Mouse (Mus musculus): ENCODE data around the gene Tespa1.
"Not testable (repeated sequence)": the region's sequence is repeated elsewhere in the genome, so short reads cannot be mapped to it uniquely, and the experiment has no call there.

The Tespa1 gene

GRCm38 (mm10) chr10:130322637-130323036, at the start of gene Tespa1:
Gene Tespa1, plus strand, starts transcription at chr10:130322870.
- DNase-seq (ENCODE audit: low read depth, low spot score): no peak

DNA sequence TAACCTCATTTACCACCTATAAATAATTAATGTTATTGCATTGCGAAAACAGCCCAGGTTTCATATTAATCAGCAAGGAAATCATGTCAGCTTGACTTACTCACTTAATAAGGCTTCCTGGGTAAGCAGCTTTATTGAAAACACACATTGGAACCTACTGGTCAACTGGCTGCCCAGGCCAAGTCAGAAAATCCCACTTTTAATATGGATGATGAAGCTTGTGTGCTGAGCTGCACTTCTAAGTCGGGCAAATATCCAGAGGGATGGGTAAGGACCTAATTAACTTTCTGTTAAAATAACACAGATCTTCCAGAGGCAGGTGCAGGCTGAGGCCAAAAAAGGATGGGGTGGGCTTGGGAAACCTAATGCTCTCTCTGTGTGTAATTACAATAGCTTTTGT, 46.9 kb upstream of the Tespa1 start:
- DNase-seq (ENCODE audit: low read depth, low spot score): no peak

DNA sequence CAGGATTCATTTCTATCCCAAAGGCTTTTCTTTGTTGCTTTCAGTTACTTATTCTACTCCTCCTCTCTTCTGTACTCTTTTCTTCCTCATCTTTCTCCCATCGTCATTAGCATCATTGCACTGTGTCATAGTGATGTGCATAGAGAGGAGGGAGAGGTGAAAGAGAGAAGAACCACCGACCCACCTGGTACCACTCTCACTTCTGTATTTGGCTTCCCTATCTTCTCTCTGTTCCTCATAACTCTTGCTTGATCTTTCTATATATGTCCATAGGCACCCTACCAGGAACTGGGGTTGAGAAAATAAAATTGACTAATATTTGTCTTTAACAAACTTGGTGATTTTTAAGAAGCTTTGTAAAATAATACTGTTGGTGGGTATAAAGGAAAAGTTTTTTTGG, 46.2 kb upstream of the Tespa1 start:
- no peak for DNase-seq (ENCODE audit: low read depth, low spot score)

DNA sequence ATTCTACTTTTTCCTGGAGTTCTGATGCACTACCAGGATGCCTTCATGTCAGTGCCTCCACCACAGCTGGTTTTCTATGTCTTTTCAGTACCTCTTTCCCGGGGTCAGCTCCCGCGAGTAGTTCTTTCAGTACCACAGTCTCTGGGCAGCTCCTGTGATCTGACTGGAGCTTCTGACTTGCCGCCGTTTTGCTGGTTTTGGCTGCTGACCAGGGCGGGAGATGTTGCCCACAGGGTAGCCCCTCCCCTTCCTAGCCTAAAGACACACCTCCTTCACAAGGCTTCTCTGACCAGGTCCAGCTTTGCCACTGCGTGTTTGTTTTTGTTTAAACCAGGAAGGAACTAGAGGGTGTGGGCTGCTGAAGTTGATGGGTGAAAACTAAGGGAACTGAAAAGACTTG, 42.6 kb upstream of the Tespa1 start, which contains the start of gene Neurod4:
Neurod4 (minus strand) TSS at position 175 of the 400 bp plus-strand sequence.
- peak; percentile 38 for DNase-seq (ENCODE audit: low read depth, low spot score)

DNA sequence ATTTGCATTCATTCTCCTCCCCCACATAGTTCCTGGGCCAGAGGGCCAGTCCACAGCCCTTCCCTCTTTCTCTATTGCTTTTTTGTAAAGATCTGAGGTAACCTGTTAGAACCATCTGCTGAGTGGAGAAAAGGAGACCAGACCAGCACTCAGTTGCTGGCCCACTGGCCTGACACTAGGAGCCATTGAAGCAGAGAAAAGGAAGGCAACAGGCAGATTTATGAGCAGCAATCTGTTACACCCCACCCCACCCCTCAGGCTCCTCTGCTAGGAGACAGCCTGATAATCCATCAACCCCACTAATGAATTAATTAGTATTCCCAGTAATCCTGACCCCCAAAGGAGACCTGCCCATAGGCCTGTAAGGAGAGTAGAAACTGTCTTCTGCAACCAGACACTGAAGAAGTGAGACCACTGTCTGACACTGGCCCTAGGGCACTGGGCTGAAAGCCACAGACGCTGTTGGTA, 40.7 kb upstream of the Tespa1 start:
- peak; percentile 8 for DNase-seq (ENCODE audit: low read depth, low spot score)

GRCm38 (mm10) chr10:130287201-130287600, 35.5 kb upstream of the Tespa1 start:
- DNase-seq (ENCODE audit: low read depth, low spot score): no peak

DNA sequence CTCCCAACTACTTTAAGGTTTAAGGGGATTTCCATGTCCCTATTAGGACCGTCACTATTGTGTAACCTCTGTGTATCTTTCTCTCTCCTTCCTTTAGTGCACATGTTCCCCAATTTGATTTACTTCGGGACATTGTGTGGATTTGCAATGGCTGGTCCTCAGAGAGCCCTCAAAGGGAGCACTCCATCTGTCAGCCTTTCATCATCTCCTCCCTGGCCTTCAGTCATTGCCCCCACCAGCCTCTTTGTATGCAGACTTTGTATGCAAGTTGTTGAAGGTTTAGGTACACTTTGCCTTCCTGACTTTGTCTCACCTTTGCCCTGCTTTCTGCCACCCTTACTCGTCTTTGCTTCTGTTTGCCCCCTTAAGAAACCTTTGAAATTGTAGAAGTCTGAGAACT, 34.7 kb upstream of the Tespa1 start:
- no peak for DNase-seq (ENCODE audit: low read depth, low spot score)

- no peak for DNase-seq (ENCODE audit: low read depth, low spot score)
These were observed 28.8 kb upstream of the Tespa1 start for GRCm38 (mm10) chr10:130293741-130294408.

DNA sequence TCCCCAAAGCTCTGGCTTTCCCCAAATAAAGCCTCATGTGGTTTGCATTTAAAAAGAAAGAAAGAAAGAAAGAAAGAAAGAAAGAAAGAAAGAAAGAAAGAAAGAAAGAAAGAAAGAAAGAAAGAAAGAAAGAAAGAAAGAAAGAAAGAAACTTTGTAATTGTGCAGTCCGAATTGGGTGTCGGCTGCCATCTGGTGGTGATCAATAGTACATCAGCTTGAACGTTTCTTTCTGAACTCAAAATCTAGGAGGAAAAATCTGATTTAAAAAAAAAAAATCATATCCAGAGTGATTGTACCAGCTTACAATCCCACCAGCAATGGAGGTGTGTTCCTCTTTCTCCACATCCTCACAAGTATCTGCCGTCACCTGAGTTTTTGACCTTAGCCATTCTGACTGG, 23.9 kb upstream of the Tespa1 start:
- DNase-seq (ENCODE audit: low read depth, low spot score): not testable (repeated sequence)

GRCm38 (mm10) chr10:130304138-130304537, 18.5 kb upstream of the Tespa1 start:
- DNase-seq (ENCODE audit: low read depth, low spot score): not testable (repeated sequence)

DNA sequence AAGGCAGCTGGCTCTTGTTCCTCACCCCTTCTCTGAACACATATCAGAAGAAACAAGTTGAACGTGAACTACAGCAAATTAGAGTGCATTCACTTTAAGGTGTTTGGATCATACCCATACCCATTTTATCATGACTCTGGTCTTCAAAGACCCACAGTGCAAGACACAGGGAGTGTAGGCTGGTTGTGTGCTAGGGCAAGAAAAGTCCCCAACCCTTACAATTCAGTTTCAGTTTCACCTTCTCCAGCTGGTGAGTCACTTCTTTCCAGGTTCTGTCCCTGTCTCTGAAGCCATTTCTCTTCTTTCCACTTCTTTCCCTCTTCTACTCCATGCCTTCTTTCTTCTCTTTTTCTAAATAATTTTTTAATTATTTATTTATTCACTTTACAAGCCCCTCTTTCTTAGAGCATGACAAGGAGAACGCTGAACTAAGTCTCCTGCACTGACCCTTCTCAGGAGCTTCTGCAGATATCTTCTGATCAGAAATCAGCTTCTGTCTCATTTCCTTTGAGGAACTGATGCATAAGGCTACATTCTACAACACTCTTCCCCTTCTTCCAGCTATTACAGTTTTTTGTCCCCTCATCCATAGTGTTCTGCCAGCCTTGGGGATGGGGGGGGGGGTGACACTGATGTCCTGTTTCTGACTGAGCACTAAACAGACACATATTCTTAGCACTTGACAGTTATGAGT, 11.0 kb upstream of the Tespa1 start:
- no peak for DNase-seq (ENCODE audit: low read depth, low spot score)

DNA sequence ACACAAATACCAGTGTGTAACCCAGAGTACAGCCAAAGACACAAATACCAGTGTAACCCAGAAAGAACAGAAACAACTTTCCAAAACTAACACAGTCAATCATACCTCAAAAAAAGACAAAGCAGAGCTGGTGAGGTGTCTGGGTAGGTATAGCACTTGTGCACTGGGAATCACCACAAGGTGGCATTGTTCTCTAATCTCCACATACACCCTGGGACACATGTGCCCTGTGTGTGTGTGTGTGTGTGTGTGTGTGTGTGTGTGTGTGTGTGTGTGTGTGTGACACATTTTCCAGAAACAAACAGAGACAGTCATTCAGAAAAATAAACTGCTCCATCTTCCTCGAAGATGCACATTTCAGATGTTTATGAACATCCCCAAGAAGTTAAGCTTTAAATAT, 9.1 kb upstream of the Tespa1 start:
- DNase-seq (ENCODE audit: low read depth, low spot score): no peak

DNA sequence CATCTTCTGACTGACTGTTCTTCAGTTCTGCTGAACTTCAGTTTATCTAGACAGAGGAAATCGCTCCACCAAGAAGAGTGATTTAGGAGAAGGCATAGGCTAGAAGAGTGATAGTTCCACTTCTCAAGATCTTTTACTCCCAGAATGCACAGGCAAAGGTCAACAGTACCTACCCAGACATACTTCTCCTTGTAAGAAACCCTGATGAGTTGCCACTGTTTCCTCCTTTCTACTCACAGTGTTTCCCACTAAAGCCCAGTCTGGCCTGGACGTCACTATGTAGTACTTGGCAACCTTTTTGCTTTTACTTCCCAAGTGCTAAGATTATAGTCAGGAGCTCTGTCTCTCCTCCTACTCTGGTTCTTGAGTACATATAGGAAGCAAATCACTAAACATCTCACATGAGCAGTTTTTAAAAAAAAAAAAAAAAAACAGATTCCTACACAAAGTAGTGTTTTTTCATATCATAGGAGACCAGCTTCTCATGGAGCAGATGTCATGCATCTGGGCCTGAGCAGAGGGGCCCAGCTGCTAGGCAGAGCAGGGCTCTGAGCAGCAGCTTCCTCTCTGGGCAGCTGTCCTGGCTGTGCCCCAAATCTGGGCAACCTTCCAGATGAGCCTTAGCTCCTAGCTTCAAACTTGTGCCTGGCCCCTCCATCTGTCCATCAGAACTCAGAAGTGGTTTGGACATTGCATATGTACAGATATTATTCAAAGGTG, 8.4 kb upstream of the Tespa1 start:
- DNase-seq (ENCODE audit: low read depth, low spot score): no peak

GRCm38 (mm10) chr10:130315846-130316245, 6.8 kb upstream of the Tespa1 start:
- no peak for DNase-seq (ENCODE audit: low read depth, low spot score)

- no peak for DNase-seq (ENCODE audit: low read depth, low spot score)
These were observed 4.0 kb upstream of the Tespa1 start for GRCm38 (mm10) chr10:130318720-130319119.

DNA sequence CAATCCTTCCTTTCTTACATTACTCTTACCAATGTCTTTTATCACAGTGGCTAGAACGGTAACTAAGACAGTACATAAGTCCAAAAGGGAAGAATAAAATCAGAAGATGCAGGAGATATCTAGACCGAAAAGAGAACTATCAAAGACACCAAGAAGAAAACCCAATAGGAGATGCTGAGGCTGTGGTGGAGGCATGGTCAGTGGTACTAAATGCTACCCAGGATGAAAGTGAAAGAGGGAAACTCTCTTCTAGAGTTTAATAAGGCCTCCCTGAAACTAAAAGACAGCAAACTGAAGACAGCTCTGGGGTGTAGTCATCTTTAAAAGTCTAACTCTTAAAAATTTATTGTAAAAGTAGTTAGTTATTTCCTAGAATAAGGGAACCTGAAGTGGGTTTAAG, 2.0 kb upstream of the Tespa1 start:
- DNase-seq (ENCODE audit: low read depth, low spot score): no peak

GRCm38 (mm10) chr10:130322062-130322461, 608 bp upstream of the Tespa1 start:
- no peak for DNase-seq (ENCODE audit: low read depth, low spot score)

DNA sequence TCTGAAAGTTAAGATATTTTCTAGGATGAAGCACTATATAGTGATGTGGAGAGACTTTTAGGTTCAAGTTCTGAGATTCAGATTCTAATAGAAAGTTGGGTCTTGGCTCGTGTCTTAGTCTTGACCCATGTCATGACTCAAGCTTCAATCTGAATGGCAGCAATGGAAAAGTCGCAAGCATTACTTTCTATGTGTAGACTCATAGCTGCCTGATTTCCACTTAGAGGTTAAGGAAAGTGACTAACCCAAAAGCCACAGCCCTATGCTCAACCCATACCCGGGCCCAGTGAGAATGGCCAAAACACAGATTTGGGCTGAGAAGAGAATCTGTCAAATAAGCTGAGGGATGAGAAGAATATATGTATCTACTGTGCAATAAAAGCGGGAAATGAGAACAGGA, 1.6 kb downstream of the Tespa1 start:
- no peak for DNase-seq (ENCODE audit: low read depth, low spot score)

GRCm38 (mm10) chr10:130330711-130331110, 8.0 kb downstream of the Tespa1 start:
- no peak for DNase-seq (ENCODE audit: low read depth, low spot score)

GRCm38 (mm10) chr10:130336385-130336784, 13.7 kb downstream of the Tespa1 start:
- no peak for DNase-seq (ENCODE audit: low read depth, low spot score)

DNA sequence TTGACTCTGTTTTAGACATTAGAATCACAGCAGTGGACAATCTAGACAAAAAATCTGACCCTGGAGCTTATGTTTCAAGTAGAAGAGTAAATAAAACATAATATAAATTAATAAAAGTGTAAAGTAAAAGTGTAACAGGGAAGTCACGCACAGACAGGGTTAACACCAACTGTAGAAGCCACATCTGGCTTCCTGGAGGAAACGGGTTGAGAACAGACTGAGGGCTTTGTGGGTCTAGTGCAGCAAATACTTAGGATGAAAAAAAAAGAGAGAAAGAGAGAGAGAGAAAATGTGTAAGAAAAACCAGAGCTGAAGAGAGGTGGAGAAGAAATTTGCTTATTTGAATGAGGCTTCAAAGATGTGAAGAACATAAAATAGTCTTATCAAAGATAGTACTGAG, 14.9 kb downstream of the Tespa1 start:
- DNase-seq (ENCODE audit: low read depth, low spot score): no peak

DNA sequence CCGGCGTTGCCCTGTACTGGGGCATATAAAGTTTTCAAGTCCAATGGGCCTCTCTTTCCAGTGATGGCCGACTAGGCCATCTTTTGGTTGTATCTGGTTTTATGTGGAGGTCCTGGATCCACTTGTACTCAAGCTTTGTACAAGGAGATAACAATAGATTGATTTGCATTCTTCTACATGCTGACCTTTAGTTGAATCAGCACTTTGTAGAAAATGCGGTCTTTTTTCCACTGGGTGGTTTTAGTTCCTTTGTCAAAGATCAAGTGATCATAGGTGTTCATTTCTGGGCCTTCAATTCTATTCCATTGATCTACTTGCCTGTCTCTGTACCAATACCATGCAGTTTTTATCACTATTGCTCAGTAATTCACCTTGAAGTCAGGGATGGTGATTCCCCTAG, 17.4 kb downstream of the Tespa1 start:
- DNase-seq (ENCODE audit: low read depth, low spot score): not testable (repeated sequence)

DNA sequence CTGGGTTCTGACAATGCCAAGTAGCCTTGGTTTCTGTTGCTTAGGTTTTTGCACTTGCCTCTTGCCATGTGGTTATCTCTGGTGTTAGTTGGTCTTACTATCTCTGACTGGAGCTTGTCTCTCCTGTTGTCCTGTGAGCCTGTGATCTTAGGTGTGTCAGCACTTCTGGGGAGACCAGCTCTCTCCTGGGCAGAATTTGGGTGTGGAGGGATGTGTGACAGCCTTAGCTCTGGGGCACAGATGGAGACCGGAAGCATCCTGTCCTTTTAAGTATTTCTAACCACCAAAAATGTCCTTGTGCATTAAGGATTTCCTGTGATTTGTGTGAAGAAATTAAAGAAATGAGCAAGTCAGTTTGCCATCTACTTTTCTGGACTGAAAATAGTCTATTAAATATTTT, 21.4 kb downstream of the Tespa1 start:
- DNase-seq (ENCODE audit: low read depth, low spot score): no peak
